Mouse (Mus musculus) monocyte, adult 2 months (primary cell): ENCODE measurements around the gene Lgals2.

Experiments used
- DNase-seq, 2 experiments: peaks; one replicate each; pipeline ENCODE4 v3.0.0; 2022; ENCODE audit warnings: low spot score in 2 of 2, low read depth in 1 of 2

The Lgals2 gene

GRCm38 (mm10) chr15:78855303-78855965 is at the start of gene Lgals2:
Gene Lgals2 (minus strand): TSS chr15:78855529.
- DNase-seq: no peak

GRCm38 (mm10) chr15:78903243-78903642 is 47.9 kb upstream of the Lgals2 start:
- DNase-seq: peak in 1 of 2 experiments; percentile 73

GRCm38 (mm10) chr15:78901422-78901789 is 46.1 kb upstream of the Lgals2 start:
- DNase-seq: no peak

GRCm38 (mm10) chr15:78900585-78901421 is 45.5 kb upstream of the Lgals2 start:
- peak in 1 of 2 experiments; percentile 30 for DNase-seq

GRCm38 (mm10) chr15:78899740-78900584 is 44.6 kb upstream of the Lgals2 start, which contains the start of gene Sh3bp1:
Gene Sh3bp1 (plus strand): TSS chr15:78899768.
- no peak for DNase-seq

GRCm38 (mm10) chr15:78899409-78899739 is 44.0 kb upstream of the Lgals2 start, which contains the start of gene Gm49510:
Gene Gm49510 (plus strand): TSS chr15:78899667.
- DNase-seq: no peak

GRCm38 (mm10) chr15:78898507-78899001 is 43.2 kb upstream of the Lgals2 start:
- DNase-seq: no peak

- no peak for DNase-seq
Observed at GRCm38 (mm10) chr15:78897488-78897887, 42.2 kb upstream of the Lgals2 start.

GRCm38 (mm10) chr15:78896149-78896548 is 40.8 kb upstream of the Lgals2 start:
- peak in 1 of 2 experiments; percentile 35 for DNase-seq

- DNase-seq: peak in 1 of 2 experiments; percentile 49
Observed at GRCm38 (mm10) chr15:78895741-78896140, 40.4 kb upstream of the Lgals2 start.

GRCm38 (mm10) chr15:78894726-78895125 is 39.4 kb upstream of the Lgals2 start:
- peak in 1 of 2 experiments; percentile 27 for DNase-seq

GRCm38 (mm10) chr15:78892440-78892839 is 37.1 kb upstream of the Lgals2 start:
- DNase-seq: no peak

- DNase-seq: no peak
Observed at GRCm38 (mm10) chr15:78889401-78889853, 34.1 kb upstream of the Lgals2 start.

- no peak for DNase-seq
Observed at GRCm38 (mm10) chr15:78881828-78882227, 26.5 kb upstream of the Lgals2 start.

GRCm38 (mm10) chr15:78880432-78880831 is 25.1 kb upstream of the Lgals2 start:
- DNase-seq: no peak

- DNase-seq: peak in 1 of 2 experiments; percentile 66
Observed at GRCm38 (mm10) chr15:78878792-78879516, 23.6 kb upstream of the Lgals2 start.

GRCm38 (mm10) chr15:78877810-78878390 is 22.6 kb upstream of the Lgals2 start:
- DNase-seq: no peak

GRCm38 (mm10) chr15:78876991-78877809 is 21.9 kb upstream of the Lgals2 start, which contains the start of gene Gga1:
Gene Gga1 (plus strand): TSS chr15:78877190.
- DNase-seq: peak; percentile 79 to 91

GRCm38 (mm10) chr15:78876258-78876696 is 20.9 kb upstream of the Lgals2 start:
- DNase-seq: no peak
